Mouse (Mus musculus) forebrain, embryonic 11.5 days (tissue): ENCODE data around the gene Ptges. TPM values are rescaled to one million over a fixed set of nuclear protein-coding genes. Genes with fewer than 3 reads are reported as not detected.

Experiments used
- ATAC-seq: fragments of 200-750 bp; cut with Nextera tagmentation; replicated peaks from 2 replicates; pipeline ENCODE4 v1.8.0; 2017; ENCODE audit warnings: moderate TSS enrichment; ENCODE audit not compliant: low FRiP score
- DNase-seq: peaks from one replicate; pipeline ENCODE4 v3.0.0-alpha.2; 2017; ENCODE audit warnings: low spot score
- H3K27ac ChIP-seq: fragments of 300-500 bp; sonication (generic); 2 replicates; pipeline ENCODE4 v1.5.1; 2014; ENCODE audit warnings: low read depth, low read length
- H3K27me3 ChIP-seq: fragments of 300-500 bp; sonication (generic); 2 replicates; pipeline ENCODE4 v1.6.1; 2014; ENCODE audit warnings: mild to moderate bottlenecking, low read length, mixed read lengths; ENCODE audit not compliant: control insufficient read depth, insufficient read depth
- H3K36me3 ChIP-seq: fragments of 300-500 bp; sonication (generic); 2 replicates; pipeline ENCODE4 v1.6.1; 2014; ENCODE audit warnings: mild to moderate bottlenecking, low read length, moderate library complexity, mixed read lengths; ENCODE audit not compliant: control insufficient read depth, insufficient read depth
- H3K4me1 ChIP-seq: fragments of 300-500 bp; sonication (generic); replicated peaks from 2 replicates; pipeline ENCODE4 v1.6.1; 2014; ENCODE audit warnings: low read length, mixed read lengths; ENCODE audit not compliant: control insufficient read depth, insufficient read depth
- H3K4me2 ChIP-seq: fragments of 300-500 bp; sonication (generic); 2 replicates; pipeline ENCODE4 v1.6.1; 2014; ENCODE audit warnings: low read depth, mild to moderate bottlenecking, low read length, moderate library complexity, mixed read lengths; ENCODE audit not compliant: severe bottlenecking
- H3K4me3 ChIP-seq: fragments of 300-500 bp; sonication (generic); 2 replicates; pipeline ENCODE4 v1.5.1; 2014; ENCODE audit warnings: low read depth, low read length
- H3K9ac ChIP-seq: fragments of 300-500 bp; sonication (generic); 2 replicates; pipeline ENCODE4 v1.6.1; 2014; ENCODE audit warnings: low read length
- H3K9me3 ChIP-seq: fragments of 300-500 bp; sonication (generic); 2 replicates; pipeline ENCODE4 v1.6.1; 2016; ENCODE audit warnings: low read length, mixed read lengths; ENCODE audit not compliant: control insufficient read depth
- WGBS: fragments of 180-500 bp; shearing (Covaris S2); extraction: QIAGEN DNeasy Blood & Tissue Kit; methylation state at CpG from one replicate; pipeline ENCODE4 v1.1.7; 2014; 5-methylcytosine and 5-hydroxymethylcytosine counted together
- polyA plus RNA-seq: library from polyadenylated mRNA; unstranded; fragments of >200 nt; fragmentation: Nextera tagmentation; extraction: Ambion mirVana; gene quantifications from 2 replicates; pipeline ENCODE4 v1.2.1, GENCODE M21; 2014

Ptges gene
- polyA plus RNA-seq, 1 experiment from 2014 or later, result 5.5 TPM

DNA sequence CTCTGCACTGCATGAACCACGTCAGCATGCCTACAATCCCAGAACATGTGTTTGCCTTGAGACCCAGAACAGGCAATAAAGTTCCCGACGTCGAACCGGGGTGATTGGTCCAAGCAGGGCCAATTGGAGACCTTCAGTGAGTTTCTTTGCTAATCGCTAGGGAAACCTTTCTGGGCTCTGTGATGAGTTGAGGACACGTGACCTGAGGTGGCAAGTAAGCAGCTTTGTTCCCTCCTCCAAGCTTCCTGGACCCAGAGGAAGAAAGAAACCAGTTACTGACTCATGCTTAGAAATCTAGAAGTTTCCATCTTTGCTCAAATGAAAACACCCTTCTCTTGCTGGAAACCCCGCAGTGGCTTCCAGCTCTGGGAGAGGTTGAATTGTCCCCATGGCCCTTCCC, 16.6 kb downstream of the Ptges start:
- H3K27me3 ChIP-seq, result no peaks in the 10 kb centered on the region
- H3K4me2 ChIP-seq, result no peak overlapping the region
- no peak overlapping the region for H3K4me3 ChIP-seq
- H3K9ac ChIP-seq, result no peak overlapping the region
- WGBS, result 85% methylated on average over 8 of the region's 8 CpGs
- H3K4me1 ChIP-seq, result no peaks in the 10 kb centered on the region
- no peak overlapping the region for H3K27ac ChIP-seq
- ATAC-seq (no peak), DNase-seq (no peak)
- no peaks in the 10 kb centered on the region for H3K9me3 ChIP-seq
- H3K36me3 ChIP-seq, result no peaks in the 10 kb centered on the region

DNA sequence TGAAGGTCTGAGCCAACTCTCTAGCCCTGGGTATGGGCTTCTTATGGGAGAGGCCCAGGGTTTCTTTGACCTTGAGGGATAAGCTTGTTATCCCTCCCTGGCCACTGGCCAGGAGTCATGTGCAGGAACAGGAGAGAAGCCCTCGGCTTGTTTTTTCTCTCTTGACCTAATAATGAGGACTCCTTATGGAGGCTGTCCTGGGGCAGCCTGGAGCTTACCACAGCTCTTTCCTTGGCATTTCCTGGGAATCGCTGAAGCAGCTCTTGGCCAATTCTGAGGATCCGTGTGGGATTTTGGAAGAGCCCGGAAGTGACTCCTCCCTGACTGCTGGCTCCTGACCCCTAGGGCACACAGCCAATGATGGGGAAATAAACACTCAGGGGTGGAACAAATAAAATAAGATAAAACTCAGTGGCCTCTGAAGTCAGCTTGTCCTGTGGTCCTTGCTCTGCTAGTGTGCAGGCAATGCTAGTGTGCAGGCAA, 17.3 kb downstream of the Ptges start:
- WGBS, result 74% methylated on average over 4 of the region's 4 CpGs
- no peaks in the 10 kb centered on the region for H3K27me3 ChIP-seq
- ATAC-seq, result no peak

DNA sequence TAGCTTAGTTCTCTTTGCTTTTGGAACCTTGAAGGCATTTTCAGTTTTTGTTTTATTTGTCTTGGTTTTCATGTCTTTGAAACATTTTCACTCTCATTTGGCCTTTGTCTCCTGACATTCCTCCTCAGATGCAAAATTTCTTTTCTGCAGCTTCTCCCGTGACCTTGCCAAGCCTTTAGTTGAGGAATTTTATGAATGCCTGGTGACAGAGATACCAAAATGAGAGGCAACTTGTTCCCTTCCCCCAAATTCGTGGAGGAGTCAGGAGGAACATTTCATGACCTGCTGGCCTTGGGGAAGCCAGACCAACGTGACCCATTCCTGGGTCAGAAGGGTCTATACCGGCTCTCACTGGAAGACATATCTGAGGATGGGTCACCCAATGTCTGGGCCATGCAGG, 23.0 kb downstream of the Ptges start:
- 78% methylated on average over 4 of the region's 4 CpGs for WGBS
- no peak for DNase-seq
- Histone ChIP-seq H3K4me3 (no peak overlapping the region), H3K9me3 (no peaks in the 10 kb centered on the region), H3K4me2 (no peak overlapping the region), H3K27me3 (no peaks in the 10 kb centered on the region; the same call in 1 of the 2 replicates), H3K27ac (no peak overlapping the region), H3K4me1 (peaks cover 11% of the 10 kb centered on the region), H3K9ac (no peak overlapping the region), H3K36me3 (no peaks in the 10 kb centered on the region)
- ATAC-seq, result no peak

More for the DNA sequence above, 17.3 kb downstream of the Ptges start:
- no peaks in the 10 kb centered on the region for H3K36me3 ChIP-seq
- H3K9ac ChIP-seq, result no peak overlapping the region
- H3K4me1 ChIP-seq, result no peaks in the 10 kb centered on the region
- H3K4me3 ChIP-seq, result no peak overlapping the region
- no peaks in the 10 kb centered on the region for H3K9me3 ChIP-seq
- DNase-seq, result no peak
- H3K27ac ChIP-seq, result no peak overlapping the region
- no peak overlapping the region for H3K4me2 ChIP-seq

DNA sequence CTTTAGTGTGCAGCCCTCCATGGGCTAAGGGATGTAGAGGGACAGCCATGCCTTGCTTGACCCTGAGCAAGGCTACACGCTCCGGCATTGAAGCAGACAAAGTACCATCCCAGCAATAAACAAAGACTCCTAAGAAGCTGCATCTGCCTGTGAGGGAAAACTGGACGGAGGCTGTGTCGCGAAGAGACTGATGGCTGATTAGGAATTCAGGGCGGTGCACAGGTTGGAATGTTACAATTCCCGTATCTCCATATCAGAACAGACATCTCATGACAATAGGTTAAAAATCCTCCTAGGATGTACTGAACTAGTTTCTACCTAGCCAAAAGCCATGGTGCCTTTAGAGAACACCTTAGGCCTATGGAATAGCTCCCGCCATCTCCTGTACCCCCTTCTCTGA, 23.8 kb downstream of the Ptges start:
- no peak for ATAC-seq

DNA sequence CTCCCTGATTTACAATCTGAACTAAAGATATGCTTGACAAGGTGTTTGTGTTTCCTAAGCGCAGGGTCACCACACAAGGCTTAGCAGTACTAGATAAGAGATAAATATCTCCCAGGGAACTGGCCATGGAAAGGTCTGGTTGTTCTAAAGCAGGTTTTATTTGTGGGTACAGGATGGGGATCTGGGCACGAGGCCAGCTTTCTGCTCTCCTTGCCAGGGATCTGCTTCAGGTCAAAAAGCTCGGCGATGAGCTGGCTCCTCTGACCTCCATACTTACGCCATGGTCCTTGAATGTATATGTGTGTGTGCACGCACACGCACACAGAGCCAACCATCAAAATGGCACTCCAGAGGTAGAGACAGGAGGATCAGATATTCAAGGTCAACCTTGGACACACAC, 24.7 kb downstream of the Ptges start:
- H3K4me3 ChIP-seq, result no peak overlapping the region
- no peak for ATAC-seq
- no peak overlapping the region for H3K9ac ChIP-seq
- WGBS, result 89% methylated on average over 7 of the region's 7 CpGs
- no peak for DNase-seq
- no peaks in the 10 kb centered on the region for H3K36me3 ChIP-seq
- H3K9me3 ChIP-seq, result no peaks in the 10 kb centered on the region
- no peak overlapping the region for H3K4me2 ChIP-seq
- H3K27me3 ChIP-seq, result no peaks in the 10 kb centered on the region; the same call in 1 of the 2 replicates
- peaks cover 11% of the 10 kb centered on the region for H3K4me1 ChIP-seq
- H3K27ac ChIP-seq, result no peak overlapping the region

More for the DNA sequence above, 23.8 kb downstream of the Ptges start:
- Histone ChIP-seq H3K4me2 (no peak overlapping the region), H3K27me3 (no peaks in the 10 kb centered on the region; the same call in 1 of the 2 replicates), H3K36me3 (no peaks in the 10 kb centered on the region), H3K27ac (no peak overlapping the region), H3K4me3 (no peak overlapping the region), H3K9me3 (no peaks in the 10 kb centered on the region), H3K9ac (no peak overlapping the region), H3K4me1 (peaks cover 11% of the 10 kb centered on the region)
- 83% methylated on average over 8 of the region's 8 CpGs for WGBS
- no peak for DNase-seq

DNA sequence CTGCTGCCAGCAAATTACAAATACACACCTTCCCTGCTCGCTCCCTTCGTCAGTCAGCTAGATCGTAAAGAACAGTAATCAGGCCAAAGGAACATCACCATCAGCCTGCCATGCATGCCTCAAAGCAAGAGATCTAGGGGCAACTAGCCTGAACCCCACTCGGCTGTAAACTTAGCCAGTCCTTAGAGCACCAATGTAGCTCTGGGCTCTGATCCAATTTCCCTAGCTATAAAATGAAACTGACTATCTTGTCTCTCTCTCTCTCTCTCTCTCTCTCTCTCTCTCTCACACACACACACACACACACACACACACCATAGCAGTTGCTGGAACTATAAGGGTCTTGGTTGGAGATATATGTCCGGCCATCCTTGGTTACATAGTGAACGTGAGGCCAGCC, 25.4 kb downstream of the Ptges start:
- Histone ChIP-seq H3K27me3 (no peaks in the 10 kb centered on the region; the same call in 1 of the 2 replicates), H3K4me2 (no peak overlapping the region), H3K4me3 (no peak overlapping the region), H3K9me3 (no peaks in the 10 kb centered on the region), H3K4me1 (peaks cover 11% of the 10 kb centered on the region), H3K9ac (no peak overlapping the region), H3K27ac (no peak overlapping the region), H3K36me3 (no peaks in the 10 kb centered on the region)
- WGBS, result 89% methylated on average over 6 of the region's 6 CpGs
- ATAC-seq (no peak), DNase-seq (no peak)

DNA sequence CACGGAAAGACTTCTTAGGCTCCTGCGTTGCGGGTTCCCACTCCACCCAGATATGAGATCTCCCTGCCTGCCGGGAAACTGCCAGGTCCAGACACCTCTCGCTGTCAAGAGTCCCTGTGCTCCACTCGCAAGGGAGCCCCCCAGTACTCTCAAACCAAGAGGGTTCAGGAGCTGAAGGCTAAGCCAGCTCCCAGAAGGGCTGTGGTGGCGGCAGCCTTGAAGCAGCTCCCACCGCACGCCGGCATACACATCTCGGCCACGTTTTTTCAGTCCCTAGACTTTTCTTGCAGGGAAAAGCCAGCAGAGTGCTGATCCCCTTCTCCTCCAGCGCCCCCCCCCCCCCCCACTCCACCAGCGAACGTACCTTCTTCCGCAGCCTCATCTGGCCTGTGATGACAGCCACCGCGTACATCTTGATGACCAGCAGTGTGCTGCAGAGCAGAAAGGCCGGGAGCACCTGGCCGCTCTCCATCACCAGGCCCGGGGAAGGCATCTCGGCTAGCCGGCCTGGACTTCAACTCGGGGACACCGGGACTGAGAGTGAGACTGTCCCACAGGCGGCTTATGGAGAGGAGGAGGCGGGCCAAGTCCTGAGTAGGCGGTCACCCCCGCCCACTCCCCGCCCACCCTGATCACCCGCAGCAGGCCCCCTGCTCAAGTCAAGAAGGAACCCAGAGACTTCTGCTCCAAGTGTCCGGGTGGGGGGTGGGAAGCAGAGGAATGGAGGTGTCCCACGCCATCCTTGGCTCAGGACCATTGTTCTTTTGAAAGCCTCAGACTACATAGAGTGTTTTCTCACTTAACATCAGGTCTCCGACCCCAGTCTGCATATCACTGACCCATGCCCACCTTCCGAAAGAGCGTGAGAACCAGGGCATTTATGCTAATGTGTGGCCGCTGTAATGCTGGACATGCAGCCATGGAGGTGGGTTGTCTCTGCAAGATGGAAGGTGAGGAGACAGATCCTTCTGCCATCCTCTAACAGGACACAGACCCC, 26.6 kb downstream of the Ptges start:
- H3K4me1 ChIP-seq, result peaks cover 11% of the 10 kb centered on the region
- H3K27ac ChIP-seq, result no peak overlapping the region
- peak overlapping the region; percentile 27 for H3K4me3 ChIP-seq
- DNase-seq, result peak; percentile 68
- peak overlapping the region; percentile 45 for H3K9ac ChIP-seq
- WGBS, result 10% methylated on average over 34 of the region's 37 CpGs
- peak overlapping the region; percentile 59 for H3K4me2 ChIP-seq
- no peaks in the 10 kb centered on the region; the same call in 1 of the 2 replicates for H3K27me3 ChIP-seq
- no peaks in the 10 kb centered on the region for H3K36me3 ChIP-seq
- no peaks in the 10 kb centered on the region for H3K9me3 ChIP-seq
- ATAC-seq, result peak; percentile 49; the same call in 1 of the 2 replicates

DNA sequence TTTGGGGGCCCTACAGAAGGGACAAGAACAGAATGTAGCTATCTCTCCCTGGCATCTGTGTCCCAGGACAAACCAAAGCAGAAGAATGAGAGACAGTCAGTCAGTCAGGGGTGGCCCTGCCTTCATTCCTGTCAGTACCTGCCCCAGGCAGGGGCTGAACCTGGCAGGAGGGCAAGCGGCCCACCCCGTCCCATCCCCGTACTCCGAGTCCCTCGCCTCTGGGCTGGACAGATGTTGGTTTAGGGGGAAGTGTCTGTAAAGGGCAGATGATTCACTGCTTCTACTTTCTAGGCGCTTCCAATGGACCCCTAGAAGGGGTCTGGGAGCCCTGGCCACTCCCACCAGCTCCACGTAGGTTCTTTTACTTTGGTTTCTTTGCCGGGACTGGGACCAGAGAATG, 27.4 kb downstream of the Ptges start:
- peak overlapping the region; percentile 27; the same call in 1 of the 2 replicates for H3K4me3 ChIP-seq
- peaks cover 11% of the 10 kb centered on the region for H3K4me1 ChIP-seq
- peak overlapping the region; percentile 59 for H3K4me2 ChIP-seq
- H3K27ac ChIP-seq, result no peak overlapping the region
- no peaks in the 10 kb centered on the region for H3K36me3 ChIP-seq
- 41% methylated on average over 8 of the region's 8 CpGs for WGBS
- no peaks in the 10 kb centered on the region for H3K9me3 ChIP-seq
- DNase-seq (no peak), ATAC-seq (no peak)
- H3K27me3 ChIP-seq, result no peaks in the 10 kb centered on the region; the same call in 1 of the 2 replicates
- peak overlapping the region; percentile 45 for H3K9ac ChIP-seq
